Comparison of ENCODE assay signal across 16 mouse cellular contexts in genomic region chr9:113462267-113462887, GRCm38 (mm10).
DNase-seq lines count a peak whose midpoint lies in the region; ATAC-seq lines count a peak whose summit lies in the region.
"Had no signal": no experiment of that assay in that cellular context is flagged by ENCODE, and none has a peak within 500 bp of the region (broad histone marks: within the 10 kb centered on the region; RNA-seq: fewer than 3 reads in every experiment).

No protein-coding gene starts in this region.

- H3K27ac ChIP-seq in embryonic facial prominence, embryonic 14.5 days (replicated peaks; ENCODE audit: low read depth, low read length), result no peak overlapping the region
- H3K27ac ChIP-seq in limb, embryonic 13.5 days, result no peak overlapping the region
- H3K27ac ChIP-seq in neural tube, embryonic 13.5 days (replicated peaks), result peak overlapping the region; percentile 68
- H3K27ac ChIP-seq: embryonic facial prominence, embryonic 15.5 days; lung, embryonic 15.5 days; stomach, embryonic 15.5 days had no signal

- H3K4me2 ChIP-seq in embryonic facial prominence, embryonic 14.5 days (ENCODE audit: low read depth, low read length), result no peak overlapping the region
- H3K4me2 ChIP-seq in limb, embryonic 13.5 days (replicated peaks), result no peak overlapping the region
- H3K4me2 ChIP-seq in neural tube, embryonic 13.5 days, result no peak overlapping the region
- H3K4me2 ChIP-seq: embryonic facial prominence, embryonic 15.5 days; heart, embryonic 12.5 days; lung, embryonic 15.5 days; stomach, embryonic 15.5 days had no signal

- no peak overlapping the region for H3K9ac ChIP-seq in embryonic facial prominence, embryonic 14.5 days (ENCODE audit: low read depth, low read length)
- H3K9ac ChIP-seq in limb, embryonic 13.5 days, result no peak overlapping the region
- no peak overlapping the region for H3K9ac ChIP-seq in neural tube, embryonic 13.5 days
- H3K9ac ChIP-seq: embryonic facial prominence, embryonic 15.5 days; heart, embryonic 12.5 days; lung, embryonic 15.5 days; stomach, embryonic 15.5 days had no signal

- no peaks in the 10 kb centered on the region for H3K36me3 ChIP-seq in embryonic facial prominence, embryonic 14.5 days (ENCODE audit: control insufficient read depth, insufficient read depth, low read length)
- H3K36me3 ChIP-seq in limb, embryonic 13.5 days, result no peaks in the 10 kb centered on the region
- H3K36me3 ChIP-seq in neural tube, embryonic 13.5 days, result no peaks in the 10 kb centered on the region
- H3K36me3 ChIP-seq: embryonic facial prominence, embryonic 15.5 days; heart, embryonic 12.5 days; lung, embryonic 15.5 days; stomach, embryonic 15.5 days had no signal

- H3K4me3 ChIP-seq in embryonic facial prominence, embryonic 14.5 days (ENCODE audit: low read depth, low read length), result no peak overlapping the region
- no peak overlapping the region for H3K4me3 ChIP-seq in limb, embryonic 13.5 days
- no peak overlapping the region for H3K4me3 ChIP-seq in neural tube, embryonic 13.5 days
- H3K4me3 ChIP-seq: embryonic facial prominence, embryonic 15.5 days; heart, embryonic 12.5 days; lung, embryonic 15.5 days; megakaryocyte, embryonic 14.5 days; stomach, embryonic 15.5 days had no signal

- no peaks in the 10 kb centered on the region for H3K4me1 ChIP-seq in embryonic facial prominence, embryonic 14.5 days (ENCODE audit: control insufficient read depth, insufficient read depth, low read length)
- H3K4me1 ChIP-seq in limb, embryonic 13.5 days, result peaks cover 11% of the 10 kb centered on the region; the same call in 1 of the 2 replicates
- peaks cover 18% of the 10 kb centered on the region for H3K4me1 ChIP-seq in neural tube, embryonic 13.5 days (replicated peaks)
- H3K4me1 ChIP-seq: embryonic facial prominence, embryonic 15.5 days; heart, embryonic 12.5 days; lung, embryonic 15.5 days; megakaryocyte, embryonic 14.5 days; stomach, embryonic 15.5 days had no signal

- ATAC-seq in embryonic facial prominence, embryonic 14.5 days (ENCODE audit: low read depth), result peak; percentile 68; the same call in 1 of the 2 replicates
- peak; percentile 86 for ATAC-seq in limb, embryonic 13.5 days (ENCODE audit: low FRiP score, low read depth)
- peak; percentile 94 for ATAC-seq in neural tube, embryonic 13.5 days (ENCODE audit: low read depth)
- ATAC-seq: inflammation-experienced regulatory T-cells, adult 6 months had no signal

- DNase-seq in embryonic facial prominence, embryonic 14.5 days (ENCODE audit: low spot score), result peak; percentile 34
- peak; percentile 35 for DNase-seq in forelimb bud, embryonic 11.5 days (ENCODE audit: low read depth, low spot score)
- no peak for DNase-seq in kidney, adult 9 months
- no peak for DNase-seq in gastrocnemius, adult 8-10 months (ENCODE audit: low spot score in 2 of 2)
- DNase-seq in kidney, postnatal 10 days, result no peak
- DNase-seq: cerebellum, adult 8-10 months; left cerebral cortex, postnatal 4 days had no signal

- 63% methylated on average over 1 of the region's 1 CpGs for WGBS in embryonic facial prominence, embryonic 14.5 days
- WGBS in limb, embryonic 13.5 days, result 76% methylated on average over 1 of the region's 1 CpGs
- 57% methylated on average over 1 of the region's 1 CpGs for WGBS in neural tube, embryonic 13.5 days

- H3K27me3 ChIP-seq in embryonic facial prominence, embryonic 14.5 days (replicated peaks; ENCODE audit: control insufficient read depth, insufficient read depth, low read length), result no peaks in the 10 kb centered on the region
- H3K27me3 ChIP-seq in limb, embryonic 13.5 days, result no peaks in the 10 kb centered on the region
- no peaks in the 10 kb centered on the region for H3K27me3 ChIP-seq in neural tube, embryonic 13.5 days
- H3K27me3 ChIP-seq: CH12.LX; embryonic facial prominence, embryonic 15.5 days; heart, embryonic 12.5 days; lung, embryonic 15.5 days; megakaryocyte, embryonic 14.5 days; stomach, embryonic 15.5 days had no signal

- H3K9me3 ChIP-seq in embryonic facial prominence, embryonic 14.5 days (ENCODE audit: control insufficient read depth, low read length), result no peaks in the 10 kb centered on the region
- H3K9me3 ChIP-seq in limb, embryonic 13.5 days, result no peaks in the 10 kb centered on the region
- H3K9me3 ChIP-seq in neural tube, embryonic 13.5 days, result no peaks in the 10 kb centered on the region
- H3K9me3 ChIP-seq: embryonic facial prominence, embryonic 15.5 days; heart, embryonic 12.5 days; lung, embryonic 15.5 days; stomach, embryonic 15.5 days had no signal

Comparison
In these comparisons a context has a peak if more than half of its experiments do, and no peak if none do; other contexts are left out.
1. DNase-seq: peak in embryonic facial prominence, embryonic 14.5 days (single experiment) and forelimb bud, embryonic 11.5 days (single experiment); none in kidney, adult 9 months (single experiment), gastrocnemius, adult 8-10 months (0 of 2) and kidney, postnatal 10 days (single experiment).
2. Peak in every context shown above with its lines, with median percentiles within 50 percentile points of each other: ATAC-seq.